Mouse (Mus musculus): ENCODE results near the gene Foxp3. TPM values are rescaled to one million over a fixed set of nuclear protein-coding genes. Genes with fewer than 3 reads are reported as not detected.
A peak's percentile ranks its signal among the peaks of the same experiment; 100 is the strongest.

The Foxp3 gene
- polyA plus RNA-seq (2015; fragmentation: Nextera tagmentation; extraction: Ambion mirVana), result 0.18 TPM in 1 of 2 replicates, not detected in the other

GRCm38 (mm10) chrX:7573176-7574086 lies at the start of gene Foxp3:
Gene Foxp3 (plus strand): TSS chrX:7573644.
- H3K27ac ChIP-seq, result peak within 1 kb of the TSS; percentile 87
- H3K36me3 ChIP-seq, result no peaks in the 10 kb centered on the region
- peaks cover 17% of the 10 kb centered on the region for H3K4me1 ChIP-seq (replicated peaks)
- peak within 1 kb of the TSS; percentile 69 for H3K4me3 ChIP-seq
- peak within 1 kb of the TSS; percentile 74 for H3K9ac ChIP-seq
- H3K4me2 ChIP-seq, result peak within 1 kb of the TSS; percentile 79
- WGBS, result 27% methylated on average over 67 of the region's 72 CpGs
- H3K27me3 ChIP-seq, result no peaks in the 10 kb centered on the region
- H3K9me3 ChIP-seq (replicated peaks), result no peaks in the 10 kb centered on the region
- peak; percentile 8; the same call in 1 of the 2 replicates for ATAC-seq (replicated peaks; ENCODE audit: insufficient number of reproducible peaks, insufficient read depth, low FRiP score, low read depth)

- 58% methylated on average over 3 of the region's 3 CpGs for WGBS
These were observed 48.5 kb upstream of the Foxp3 start for GRCm38 (mm10) chrX:7524961-7525360.

DNA sequence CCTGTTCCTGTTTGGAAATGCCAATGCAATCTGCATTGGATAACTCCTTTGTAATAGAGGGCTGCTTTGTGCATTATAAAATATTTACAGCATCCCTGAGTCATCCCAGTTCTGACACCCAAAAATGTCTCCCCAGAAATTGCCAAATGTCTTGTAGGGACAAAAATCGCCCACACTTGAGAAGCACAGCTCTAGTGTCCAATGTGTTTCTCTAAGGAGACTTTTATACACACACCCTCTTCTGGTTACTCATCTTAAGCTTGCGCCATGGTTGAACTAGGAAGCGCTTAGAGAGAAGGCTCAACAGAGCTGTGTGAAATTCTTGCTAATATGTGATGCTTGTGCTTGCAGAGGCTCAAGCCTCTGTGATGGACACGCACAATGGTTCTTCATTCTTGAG lies 20.0 kb upstream of the Foxp3 start:
- no peak overlapping the region for H3K9ac ChIP-seq
- no peaks in the 10 kb centered on the region for H3K27me3 ChIP-seq
- no peak overlapping the region for H3K4me3 ChIP-seq
- H3K27ac ChIP-seq, result no peak overlapping the region
- 88% methylated on average over 4 of the region's 4 CpGs for WGBS
- H3K36me3 ChIP-seq, result no peaks in the 10 kb centered on the region
- H3K4me2 ChIP-seq, result no peak overlapping the region
- ATAC-seq (replicated peaks; ENCODE audit: insufficient number of reproducible peaks, insufficient read depth, low FRiP score, low read depth), result no peak
- no peaks in the 10 kb centered on the region for H3K4me1 ChIP-seq (replicated peaks)
- H3K9me3 ChIP-seq (replicated peaks), result no peaks in the 10 kb centered on the region

More at GRCm38 (mm10) chrX:7524961-7525360, 48.5 kb upstream of the Foxp3 start:
- ATAC-seq (replicated peaks; ENCODE audit: insufficient number of reproducible peaks, insufficient read depth, low FRiP score, low read depth), result no peak
- Histone ChIP-seq H3K36me3 (no peaks in the 10 kb centered on the region), H3K4me2 (no peak overlapping the region), H3K27me3 (no peaks in the 10 kb centered on the region), H3K4me1 (replicated peaks) (no peaks in the 10 kb centered on the region), H3K9ac (no peak overlapping the region), H3K4me3 (no peak overlapping the region), H3K27ac (no peak overlapping the region), H3K9me3 (replicated peaks) (no peaks in the 10 kb centered on the region)

DNA sequence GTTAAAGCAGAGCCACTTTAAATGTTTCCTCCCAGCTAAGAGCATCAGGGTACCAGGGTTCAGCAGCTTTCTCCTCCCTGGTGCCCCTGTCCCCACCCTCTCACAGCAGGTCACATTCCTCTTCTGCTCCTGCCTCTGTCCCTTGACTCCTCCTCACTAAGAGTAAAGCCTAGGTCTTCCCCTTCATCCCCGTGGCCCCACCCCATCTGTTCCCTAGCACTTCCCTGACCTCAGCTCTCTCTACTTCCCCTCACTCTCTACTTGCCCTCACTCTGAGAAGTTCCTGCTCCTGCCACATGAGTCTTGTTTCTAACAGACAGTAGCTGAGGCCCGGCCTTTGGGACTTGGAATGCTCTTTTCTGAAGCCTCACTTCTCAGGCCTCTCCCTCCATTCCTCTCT lies 10.4 kb upstream of the Foxp3 start:
- 10% methylated on average over 2 of the region's 2 CpGs for WGBS
- Histone ChIP-seq H3K27me3 (no peaks in the 10 kb centered on the region), H3K27ac (no peak overlapping the region), H3K9me3 (replicated peaks) (no peaks in the 10 kb centered on the region), H3K4me3 (no peak overlapping the region), H3K4me2 (no peak overlapping the region), H3K4me1 (replicated peaks) (no peaks in the 10 kb centered on the region; the same call in 1 of the 2 replicates), H3K36me3 (no peaks in the 10 kb centered on the region), H3K9ac (no peak overlapping the region)
- ATAC-seq (replicated peaks; ENCODE audit: insufficient number of reproducible peaks, insufficient read depth, low FRiP score, low read depth), result no peak

DNA sequence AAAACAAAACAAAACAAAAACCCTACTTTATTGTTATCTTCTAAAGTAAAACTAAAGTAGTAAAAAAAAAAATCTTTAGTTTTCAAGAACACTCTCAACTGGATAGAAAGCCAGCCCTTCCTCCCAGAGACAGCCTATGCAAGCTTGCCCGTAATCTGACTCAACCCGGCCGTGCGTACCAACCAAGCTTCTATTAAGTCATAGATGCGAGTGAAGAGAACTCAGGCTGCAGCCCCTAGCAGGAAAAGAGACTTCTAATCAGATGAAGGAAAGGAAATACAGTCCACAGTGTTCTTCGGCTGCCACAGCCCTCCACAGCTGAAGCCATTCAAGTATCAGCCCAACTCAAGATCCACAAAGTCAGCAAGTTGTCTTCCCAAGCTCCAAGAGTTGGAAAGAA lies 7.1 kb upstream of the Foxp3 start:
- no peaks in the 10 kb centered on the region for H3K27me3 ChIP-seq
- peaks cover 6% of the 10 kb centered on the region for H3K4me1 ChIP-seq (replicated peaks)
- no peak overlapping the region for H3K27ac ChIP-seq
- no peak overlapping the region for H3K9ac ChIP-seq
- ATAC-seq (replicated peaks; ENCODE audit: insufficient number of reproducible peaks, insufficient read depth, low FRiP score, low read depth), result no peak
- H3K36me3 ChIP-seq, result no peaks in the 10 kb centered on the region
- WGBS, result 66% methylated on average over 6 of the region's 6 CpGs
- H3K4me3 ChIP-seq, result no peak overlapping the region
- no peaks in the 10 kb centered on the region for H3K9me3 ChIP-seq (replicated peaks)
- no peak overlapping the region for H3K4me2 ChIP-seq

- no peak overlapping the region for H3K9ac ChIP-seq
- H3K4me2 ChIP-seq, result no peak overlapping the region
- peaks cover 8% of the 10 kb centered on the region for H3K4me1 ChIP-seq (replicated peaks)
- WGBS, result 53% methylated on average over 8 of the region's 9 CpGs
- no peaks in the 10 kb centered on the region for H3K27me3 ChIP-seq
- H3K27ac ChIP-seq, result no peak overlapping the region
- no peak overlapping the region for H3K4me3 ChIP-seq
- H3K36me3 ChIP-seq, result no peaks in the 10 kb centered on the region
- H3K9me3 ChIP-seq (replicated peaks), result no peaks in the 10 kb centered on the region
- no peak for ATAC-seq (replicated peaks; ENCODE audit: insufficient number of reproducible peaks, insufficient read depth, low FRiP score, low read depth)
These were observed 6.0 kb upstream of the Foxp3 start for GRCm38 (mm10) chrX:7567491-7567890.

- WGBS, result 40% methylated on average over 7 of the region's 7 CpGs
These were observed 2.8 kb upstream of the Foxp3 start for GRCm38 (mm10) chrX:7570481-7571175.

GRCm38 (mm10) chrX:7571565-7572136 lies 1.8 kb upstream of the Foxp3 start:
- no peaks in the 10 kb centered on the region for H3K9me3 ChIP-seq (replicated peaks)
- H3K36me3 ChIP-seq, result no peaks in the 10 kb centered on the region
- H3K4me2 ChIP-seq, result no peak overlapping the region
- WGBS, result 77% methylated on average over 9 of the region's 9 CpGs
- H3K4me3 ChIP-seq, result no peak overlapping the region
- no peaks in the 10 kb centered on the region for H3K27me3 ChIP-seq
- no peak overlapping the region for H3K27ac ChIP-seq
- peaks cover 17% of the 10 kb centered on the region for H3K4me1 ChIP-seq (replicated peaks)
- ATAC-seq (replicated peaks; ENCODE audit: insufficient number of reproducible peaks, insufficient read depth, low FRiP score, low read depth), result no peak
- no peak overlapping the region for H3K9ac ChIP-seq

More at GRCm38 (mm10) chrX:7570481-7571175, 2.8 kb upstream of the Foxp3 start:
- Histone ChIP-seq H3K27me3 (no peaks in the 10 kb centered on the region), H3K4me3 (no peak overlapping the region), H3K27ac (no peak overlapping the region), H3K9ac (no peak overlapping the region), H3K36me3 (no peaks in the 10 kb centered on the region), H3K4me2 (no peak overlapping the region), H3K4me1 (replicated peaks) (peaks cover 17% of the 10 kb centered on the region), H3K9me3 (replicated peaks) (no peaks in the 10 kb centered on the region)
- ATAC-seq (replicated peaks; ENCODE audit: insufficient number of reproducible peaks, insufficient read depth, low FRiP score, low read depth), result no peak

DNA sequence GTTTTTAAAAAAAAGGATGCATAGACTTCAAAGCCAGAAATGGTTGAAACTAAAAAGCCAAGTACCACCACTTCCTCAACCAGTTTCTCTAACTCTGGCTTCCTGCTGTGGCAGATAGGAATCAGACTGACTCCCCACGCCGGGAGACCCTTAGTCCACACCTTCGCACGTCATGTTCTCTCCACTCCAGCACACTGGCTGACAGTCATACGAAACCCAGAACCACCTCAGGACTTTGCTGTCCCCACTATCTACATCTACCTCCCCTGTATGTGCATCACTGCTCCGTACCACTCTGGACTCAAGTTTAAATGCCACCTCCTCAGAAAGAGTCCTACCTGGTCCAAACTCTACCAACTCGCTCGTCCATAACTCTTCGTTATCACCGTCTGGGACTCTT lies 978 bp upstream of the Foxp3 start:
- H3K9ac ChIP-seq, result no peak overlapping the region

GRCm38 (mm10) chrX:7574087-7574884 lies 842 bp downstream of the Foxp3 start, which contains the start of gene Ppp1r3f:
Gene Ppp1r3f (minus strand): TSS chrX:7574283.
- Histone ChIP-seq H3K4me3 (peak within 1 kb of the TSS; percentile 69), H3K4me2 (peak within 1 kb of the TSS; percentile 79), H3K9me3 (replicated peaks) (no peaks in the 10 kb centered on the region), H3K27ac (peak within 1 kb of the TSS; percentile 87), H3K4me1 (replicated peaks) (peaks cover 17% of the 10 kb centered on the region), H3K27me3 (no peaks in the 10 kb centered on the region), H3K9ac (peak within 1 kb of the TSS; percentile 74), H3K36me3 (no peaks in the 10 kb centered on the region)
- peak; percentile 96 for ATAC-seq (replicated peaks; ENCODE audit: insufficient number of reproducible peaks, insufficient read depth, low FRiP score, low read depth)
- WGBS, result 18% methylated on average over 63 of the region's 65 CpGs

More for the DNA sequence above, 978 bp upstream of the Foxp3 start:
- 41% methylated on average over 10 of the region's 10 CpGs for WGBS
- Histone ChIP-seq H3K4me1 (replicated peaks) (peaks cover 17% of the 10 kb centered on the region), H3K4me3 (peak overlapping the region; percentile 69; the same call in 1 of the 2 replicates), H3K9me3 (replicated peaks) (no peaks in the 10 kb centered on the region), H3K4me2 (peak overlapping the region; percentile 79), H3K27ac (no peak overlapping the region), H3K36me3 (no peaks in the 10 kb centered on the region), H3K27me3 (no peaks in the 10 kb centered on the region)
- no peak for ATAC-seq (replicated peaks; ENCODE audit: insufficient number of reproducible peaks, insufficient read depth, low FRiP score, low read depth)
